Mouse (Mus musculus): ENCODE data around the gene Fbxw22. TPM values are rescaled to one million over a fixed set of nuclear protein-coding genes. Genes with fewer than 3 reads are reported as not detected.
"Not testable (repeated sequence)": the region's sequence is repeated elsewhere in the genome, so short reads cannot be mapped to it uniquely, and the experiment has no call there.

Gene Fbxw22
- not detected in 2 replicates for polyA plus RNA-seq (2012; rRNA removed)

GRCm38 (mm10) chr9:109404196-109404595, at the start of gene Fbxw22:
TSS of gene Fbxw22 (minus strand) at chr9:109404296.
- 58% methylated on average over 4 of the region's 4 CpGs for WGBS
- not testable (repeated sequence) for H3K4me1 ChIP-seq (ENCODE audit: control insufficient read depth, insufficient read depth, low read length)

GRCm38 (mm10) chr9:109449040-109449439, 44.9 kb upstream of the Fbxw22 start, which contains the start of gene Fbxw16:
TSS of gene Fbxw16 (minus strand) at chr9:109449140.
- TF ChIP-seq CTCF (IDR thresholded peaks at IDR 0.05; ENCODE audit: insufficient read depth, low read length) (no peak), POLR2A (IDR thresholded peaks at IDR 0.05; ENCODE audit: borderline replicate concordance, extremely low read depth, low read depth, low read length) (no peak)
- DNase-seq: no peak
- H3K4me1 ChIP-seq (ENCODE audit: control insufficient read depth, insufficient read depth, low read length): no peaks in the 10 kb centered on the region
- H3K4me3 ChIP-seq (replicated peaks; ENCODE audit: extremely low read depth, low read depth, low read length): no peak within 1 kb of the TSS

More at GRCm38 (mm10) chr9:109404196-109404595, at the start of gene Fbxw22:
- not testable (repeated sequence) for H3K4me3 ChIP-seq (replicated peaks; ENCODE audit: extremely low read depth, low read depth, low read length); DNase-seq

GRCm38 (mm10) chr9:109432956-109433355, 28.9 kb upstream of the Fbxw22 start:
- Histone ChIP-seq H3K4me1 (ENCODE audit: control insufficient read depth, insufficient read depth, low read length) (no peaks in the 10 kb centered on the region), H3K4me3 (replicated peaks; ENCODE audit: extremely low read depth, low read depth, low read length) (no peak overlapping the region)
- 81% methylated on average over 1 of the region's 1 CpGs for WGBS
- TF ChIP-seq POLR2A (IDR thresholded peaks at IDR 0.05; ENCODE audit: borderline replicate concordance, extremely low read depth, low read depth, low read length) (no peak), CTCF (IDR thresholded peaks at IDR 0.05; ENCODE audit: insufficient read depth, low read length) (no peak)
- DNase-seq: no peak

- no CpG with 5 or more reads among the region's 1 CpGs for WGBS
Measured at GRCm38 (mm10) chr9:109339559-109339958, 64.5 kb downstream of the Fbxw22 start, which contains the start of gene Fbxw28. TSS of gene Fbxw28 (minus strand) at chr9:109339659.

More at GRCm38 (mm10) chr9:109339559-109339958, 64.5 kb downstream of the Fbxw22 start, which contains the start of gene Fbxw28:
- not testable (repeated sequence) for DNase-seq; H3K4me1 ChIP-seq (ENCODE audit: control insufficient read depth, insufficient read depth, low read length); H3K4me3 ChIP-seq (replicated peaks; ENCODE audit: extremely low read depth, low read depth, low read length)

Other genes with a start within 250 kb of the Fbxw22 start
- not detected in 2 replicates for gene Fbxw21, start 242.3 kb downstream of the Fbxw22 start, polyA plus RNA-seq (2012; rRNA removed)
- not detected in 2 replicates for gene Fbxw13, start 208.3 kb downstream of the Fbxw22 start, polyA plus RNA-seq (2012; rRNA removed)
- gene Fbxw20, start 169.5 kb downstream of the Fbxw22 start, polyA plus RNA-seq (2012; rRNA removed): not detected in 2 replicates
- not detected in 2 replicates for gene Fbxw14, start 116.6 kb downstream of the Fbxw22 start, polyA plus RNA-seq (2012; rRNA removed)
- not detected in 2 replicates for gene Fbxw28, start 64.6 kb downstream of the Fbxw22 start, polyA plus RNA-seq (2012; rRNA removed)
- not detected in 2 replicates for gene Fbxw16, start 44.8 kb upstream of the Fbxw22 start, polyA plus RNA-seq (2012; rRNA removed)
- gene Fbxw19, start 91.6 kb upstream of the Fbxw22 start, polyA plus RNA-seq (2012; rRNA removed): not detected in 2 replicates
- not detected in 2 replicates for gene Fbxw15, start 164.0 kb upstream of the Fbxw22 start, polyA plus RNA-seq (2012; rRNA removed)
- not detected in 2 replicates for gene Fbxw24, start 221.8 kb upstream of the Fbxw22 start, polyA plus RNA-seq (2012; rRNA removed)